Mouse (Mus musculus) liver, embryonic 11.5 days (tissue): ENCODE measurements around the gene Islr. TPM values are rescaled to one million over a fixed set of nuclear protein-coding genes. Genes with fewer than 3 reads are reported as not detected.
"Not testable (repeated sequence)": the region's sequence is repeated elsewhere in the genome, so short reads cannot be mapped to it uniquely, and the experiment has no call there.

Source experiments
- ATAC-seq: fragments of 200-750 bp; cut with Nextera tagmentation; replicated peaks from 2 replicates; pipeline ENCODE4 v1.8.0; 2017; ENCODE audit warnings: moderate number of reproducible peaks, mild to moderate bottlenecking, moderate TSS enrichment, moderate library complexity; ENCODE audit not compliant: low FRiP score
- DNase-seq: peaks from one replicate; pipeline ENCODE4 v3.0.0-alpha.2; 2017; ENCODE audit warnings: low spot score
- H3K27ac ChIP-seq: fragments of 300-500 bp; sonication (generic); 2 replicates; pipeline ENCODE4 v1.5.1; 2014; ENCODE audit warnings: mild to moderate bottlenecking, low read depth, low read length, control low read depth
- H3K27me3 ChIP-seq: fragments of 300-500 bp; sonication (generic); replicated peaks from 2 replicates; pipeline ENCODE4 v1.6.1; 2014; ENCODE audit warnings: low read length, mixed read lengths; ENCODE audit not compliant: control insufficient read depth, insufficient read depth
- H3K36me3 ChIP-seq: fragments of 300-500 bp; sonication (generic); 2 replicates; pipeline ENCODE4 v1.6.1; 2014; ENCODE audit warnings: mild to moderate bottlenecking, low read length, moderate library complexity, mixed read lengths; ENCODE audit not compliant: control insufficient read depth, insufficient read depth
- H3K4me1 ChIP-seq: fragments of 300-500 bp; sonication (generic); replicated peaks from 2 replicates; pipeline ENCODE4 v1.6.1; 2014; ENCODE audit warnings: low read length, mixed read lengths; ENCODE audit not compliant: control insufficient read depth, insufficient read depth
- H3K4me2 ChIP-seq: fragments of 300-500 bp; sonication (generic); 2 replicates; pipeline ENCODE4 v1.6.1; 2014; ENCODE audit warnings: mild to moderate bottlenecking, control low read depth, moderate library complexity
- H3K4me3 ChIP-seq: fragments of 300-500 bp; sonication (generic); 2 replicates; pipeline ENCODE4 v1.5.1; 2014; ENCODE audit warnings: low read depth, low read length, control low read depth
- H3K9ac ChIP-seq: fragments of 300-500 bp; sonication (generic); 2 replicates; pipeline ENCODE4 v1.6.1; 2014; ENCODE audit warnings: low read depth, low read length, control low read depth
- H3K9me3 ChIP-seq: fragments of 300-500 bp; sonication (generic); 2 replicates; pipeline ENCODE4 v1.6.1; 2016; ENCODE audit warnings: low read length, inconsistent platforms, mixed read lengths; ENCODE audit not compliant: control insufficient read depth
- WGBS: fragments of 180-500 bp; shearing (Covaris S2); extraction: QIAGEN DNeasy Blood & Tissue Kit; methylation state at CpG from one replicate; pipeline ENCODE4 v1.1.7; 2014; 5-methylcytosine and 5-hydroxymethylcytosine counted together
- polyA plus RNA-seq: library from polyadenylated mRNA; unstranded; fragments of >200 nt; fragmentation: Nextera tagmentation; extraction: Ambion mirVana; gene quantifications from 2 replicates; pipeline ENCODE4 v1.2.1, GENCODE M21; 2014

The Islr gene
- 7.7 and 8.5 TPM in 2 replicates for polyA plus RNA-seq

GRCm38 (mm10) chr9:58203516-58204447 lies at the start of gene Islr, which contains the start of gene Islr2:
Islr (minus strand) TSS chr9:58204306.
Islr2 (minus strand) TSS chr9:58204319.
- Histone ChIP-seq H3K27ac (no peak within 1 kb of the TSS), H3K27me3 (peaks cover 73% of the 10 kb centered on the region), H3K4me3 (peak within 1 kb of the TSS; percentile 41), H3K36me3 (no peaks in the 10 kb centered on the region), H3K4me2 (peak within 1 kb of the TSS; percentile 64), H3K9me3 (no peaks in the 10 kb centered on the region), H3K4me1 (peaks cover 2% of the 10 kb centered on the region; the same call in 1 of the 2 replicates), H3K9ac (no peak within 1 kb of the TSS)
- ATAC-seq (peak; percentile 64; the same call in 1 of the 2 replicates), DNase-seq (peak; percentile 65)
- 3% methylated on average over 42 of the region's 42 CpGs for WGBS

- peak overlapping the region; percentile 66 for H3K4me3 ChIP-seq
- not testable (repeated sequence) for H3K36me3 ChIP-seq, H3K9me3 ChIP-seq, ATAC-seq, H3K27me3 ChIP-seq, DNase-seq
- H3K4me1 ChIP-seq: peaks cover 17% of the 10 kb centered on the region
- peak overlapping the region; percentile 74 for H3K4me2 ChIP-seq
- peak overlapping the region; percentile 66 for H3K9ac ChIP-seq
- 63% methylated on average over 5 of the region's 5 CpGs for WGBS
- 0 out of 2 replicates have a peak overlapping the region, but pooled peaks have one; percentile 49 for H3K27ac ChIP-seq
Observed at GRCm38 (mm10) chr9:58253805-58254122, 49.7 kb upstream of the Islr start.

- DNase-seq (peak; percentile 96), ATAC-seq (peak; percentile 95)
- Histone ChIP-seq H3K27me3 (no peaks in the 10 kb centered on the region), H3K9me3 (no peaks in the 10 kb centered on the region), H3K4me3 (peak within 1 kb of the TSS; percentile 66), H3K4me1 (peaks cover 22% of the 10 kb centered on the region), H3K4me2 (peak within 1 kb of the TSS; percentile 74), H3K36me3 (peaks cover 2% of the 10 kb centered on the region; the same call in 1 of the 2 replicates), H3K27ac (0 out of 2 replicates have a peak within 1 kb of the TSS, but pooled peaks have one; percentile 49), H3K9ac (peak within 1 kb of the TSS; percentile 66)
- under 1% methylated on average over 31 of the region's 31 CpGs for WGBS
Observed at GRCm38 (mm10) chr9:58253033-58253804, 49.1 kb upstream of the Islr start, which contains the start of gene Stoml1. Stoml1 (plus strand) TSS chr9:58253164.

- Histone ChIP-seq H3K4me1 (peaks cover 32% of the 10 kb centered on the region), H3K27ac (peak overlapping the region; percentile 64; the same call in 1 of the 2 replicates)
- not testable (repeated sequence) for DNase-seq, H3K36me3 ChIP-seq, H3K27me3 ChIP-seq, H3K9me3 ChIP-seq, ATAC-seq, H3K9ac ChIP-seq, H3K4me3 ChIP-seq, H3K4me2 ChIP-seq
- WGBS: 92% methylated on average over 1 of the region's 1 CpGs
Observed at GRCm38 (mm10) chr9:58250730-58251129, 46.6 kb upstream of the Islr start.

- Histone ChIP-seq H3K9ac (no peak overlapping the region; the same call in none of the 2 replicates), H3K9me3 (no peaks in the 10 kb centered on the region), H3K27ac (peak overlapping the region; percentile 96; the same call in 1 of the 2 replicates), H3K4me3 (peak overlapping the region; percentile 72), H3K4me1 (peaks cover 33% of the 10 kb centered on the region), H3K4me2 (peak overlapping the region; percentile 89), H3K36me3 (no peaks in the 10 kb centered on the region), H3K27me3 (no peaks in the 10 kb centered on the region)
- WGBS: 76% methylated on average over 8 of the region's 8 CpGs
- ATAC-seq (no peak), DNase-seq (no peak)
Observed at GRCm38 (mm10) chr9:58250322-58250721, 46.2 kb upstream of the Islr start.

- Histone ChIP-seq H3K4me2 (peak within 1 kb of the TSS; percentile 89), H3K4me1 (peaks cover 37% of the 10 kb centered on the region), H3K9ac (peak within 1 kb of the TSS; percentile 92), H3K27ac (peak within 1 kb of the TSS; percentile 96), H3K36me3 (no peaks in the 10 kb centered on the region), H3K4me3 (peak within 1 kb of the TSS; percentile 72), H3K9me3 (no peaks in the 10 kb centered on the region), H3K27me3 (no peaks in the 10 kb centered on the region)
- peak; percentile 68 for ATAC-seq
- 2% methylated on average over 16 of the region's 16 CpGs for WGBS
- peak; percentile 78 for DNase-seq
Observed at GRCm38 (mm10) chr9:58249592-58250192, 45.6 kb upstream of the Islr start, which contains the start of gene Pml. Pml (minus strand) TSS chr9:58249786.

GRCm38 (mm10) chr9:58248746-58249413 lies 44.8 kb upstream of the Islr start:
- no peak for DNase-seq
- Histone ChIP-seq H3K4me3 (peak overlapping the region; percentile 72), H3K4me2 (peak overlapping the region; percentile 89), H3K36me3 (no peaks in the 10 kb centered on the region), H3K9ac (peak overlapping the region; percentile 92), H3K4me1 (peaks cover 41% of the 10 kb centered on the region), H3K9me3 (no peaks in the 10 kb centered on the region), H3K27ac (peak overlapping the region; percentile 96), H3K27me3 (no peaks in the 10 kb centered on the region)
- no peak for ATAC-seq
- WGBS: 18% methylated on average over 7 of the region's 7 CpGs
